Mouse (Mus musculus) ES-E14 (cell line): ENCODE results near the gene Lrrc19.

Experiments used
- HCFC1 ChIP-seq: IDR thresholded peaks from 2 replicates; pipeline ENCODE4 v1.6.1; 2012; ENCODE audit warnings: low read length, inconsistent platforms, borderline replicate concordance; ENCODE audit not compliant: insufficient read depth
- ZC3H11A ChIP-seq: IDR thresholded peaks from 2 replicates; pipeline ENCODE4 v1.6.1; 2012; ENCODE audit warnings: low read depth, mild to moderate bottlenecking, inconsistent platforms, low read length, borderline replicate concordance
- ZNF384 ChIP-seq: IDR thresholded peaks from 2 replicates; pipeline ENCODE4 v1.6.1; 2012; ENCODE audit warnings: low read depth, low read length, inconsistent platforms

DNA sequence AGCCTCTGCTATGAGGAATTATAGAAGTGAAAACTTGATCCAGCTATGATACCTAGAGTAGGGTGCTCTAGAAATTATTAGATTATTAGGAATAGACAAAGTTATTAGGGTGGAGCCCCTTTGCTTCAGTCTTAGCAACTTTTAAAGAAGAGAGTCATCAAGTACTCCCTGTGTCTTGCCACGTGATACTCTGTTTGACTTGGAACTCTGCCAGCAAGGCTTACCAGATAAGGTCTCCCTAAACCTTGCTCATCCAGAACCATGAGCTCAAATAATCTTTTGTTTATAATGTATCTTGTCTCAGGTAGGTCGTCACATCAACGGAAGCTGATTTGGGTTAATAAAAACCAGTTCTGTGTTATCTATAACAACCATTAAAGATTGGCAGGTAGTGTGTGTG lies 46.4 kb upstream of the Lrrc19 start:
- TF ChIP-seq ZC3H11A (no peak), HCFC1 (no peak), ZNF384 (no peak)
